Mouse (Mus musculus): Measurements from ENCODE around the gene Gm10985. TPM values are rescaled to one million over a fixed set of nuclear protein-coding genes. Genes with fewer than 3 reads are reported as not detected.

Gm10985 gene
- total RNA-seq, 2 experiments from 2014 or later = not detected

Other genes with a start within 250 kb of the Gm10985 start
- gene Frem2, start 187.7 kb upstream of the Gm10985 start, total RNA-seq (2021) = 1 to 10 TPM; 1.5 to 2.8 TPM
- 10 to 100 TPM; 33.3 to 36.3 TPM for gene Ufm1, start 18.7 kb downstream of the Gm10985 start, total RNA-seq (2021)